Mouse (Mus musculus) megakaryocyte-erythroid progenitor cell, adult 5-6 weeks (primary cell): Measurements from ENCODE around the gene 4933434E20Rik. TPM values are rescaled to one million over a fixed set of nuclear protein-coding genes. Genes with fewer than 3 reads are reported as not detected.

Experiments used
- ATAC-seq: replicated peaks from 2 replicates; pipeline ENCODE4 v1.8.0; 2016; ENCODE audit warnings: mild to moderate bottlenecking, inconsistent platforms; ENCODE audit not compliant: severe bottlenecking, poor library complexity, low FRiP score, low TSS enrichment
- total RNA-seq, 2 experiments: library from RNA; stranded (forward) in 1 of 2; stranded (reverse) in 1 of 2; fragments of 200-1000, 215-1000 nt in 1 of 2; fragments of >200 nt in 1 of 2; fragmentation: Nextera tagmentation in 1 of 2; gene quantifications; 2 replicates each; pipeline ENCODE4 v1.2.3; 2014 to 2017

The 4933434E20Rik gene
- total RNA-seq (2014; fragmentation: Nextera tagmentation) (47.5 and 67.7 TPM in 2 replicates), total RNA-seq (2017) (42.7 and 55.0 TPM in 2 replicates)

DNA sequence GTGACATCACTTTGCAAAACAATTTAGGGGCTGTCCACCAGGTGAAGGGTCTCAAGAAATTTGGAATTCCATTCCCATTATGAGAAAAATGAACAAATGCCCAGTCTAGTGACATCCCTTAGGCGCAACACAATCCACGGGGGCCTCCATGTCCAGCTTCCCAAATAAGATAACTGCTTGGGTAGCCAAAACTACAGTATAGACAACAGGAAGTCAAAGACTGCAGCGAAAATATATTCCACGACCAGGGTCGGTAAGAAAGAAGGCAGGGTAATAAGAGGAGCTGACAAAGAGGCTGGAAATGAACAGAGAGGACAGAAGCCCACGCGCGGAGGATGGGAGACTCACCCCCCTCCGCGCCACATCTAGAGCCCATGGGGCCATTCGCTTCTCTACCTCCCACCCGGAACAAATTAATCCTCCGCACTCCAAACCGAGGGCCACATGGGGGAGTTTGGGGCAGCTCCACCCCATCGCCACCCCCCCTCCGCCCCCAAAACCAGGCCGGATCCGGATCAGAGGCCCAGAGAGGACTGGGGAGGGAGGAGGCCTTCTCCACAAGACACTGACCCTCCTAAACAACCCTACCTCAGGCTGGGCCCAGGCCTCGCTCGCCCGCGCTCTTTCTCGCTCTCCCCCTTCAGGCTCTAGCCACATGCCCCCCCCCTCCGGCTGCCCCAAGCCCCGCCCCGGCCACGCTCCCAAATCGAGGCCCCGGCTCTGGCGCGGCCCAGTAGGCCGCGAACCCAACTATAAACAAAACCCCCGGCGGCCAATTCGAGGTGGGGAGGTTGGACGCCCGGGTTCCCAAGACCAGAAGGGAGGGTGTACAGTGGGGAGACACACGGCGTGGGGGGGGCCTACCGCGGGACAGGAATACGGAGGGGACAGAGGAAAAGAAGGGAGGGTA lies at the start of gene 4933434E20Rik:
Gene 4933434E20Rik, plus strand, starts transcription at position 196 of the 910 bp plus-strand sequence.
- peak; percentile 64 for ATAC-seq

GRCm38 (mm10) chr3:90004091-90004796 lies 47.2 kb upstream of the 4933434E20Rik start:
- ATAC-seq: no peak

DNA sequence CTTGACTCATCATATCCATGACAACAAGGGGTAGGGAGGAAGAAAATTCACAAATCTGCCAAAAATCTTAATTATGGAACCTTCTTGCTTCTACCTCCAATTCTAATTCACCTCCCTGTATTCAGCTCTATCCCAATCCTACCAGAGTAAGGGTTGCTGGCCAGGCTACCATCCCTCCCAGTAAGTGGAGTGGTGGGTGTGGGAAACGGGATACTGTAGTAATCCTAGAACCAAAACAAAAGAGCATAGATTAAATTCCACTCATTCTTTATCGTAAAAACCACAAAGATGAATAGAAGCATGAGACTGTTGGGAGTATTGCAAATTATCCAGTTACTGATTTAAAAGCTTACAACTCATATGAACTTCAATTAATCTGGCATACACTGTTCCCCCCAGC lies 41.1 kb upstream of the 4933434E20Rik start:
- no peak for ATAC-seq

- ATAC-seq: no peak
These were observed 34.8 kb upstream of the 4933434E20Rik start for GRCm38 (mm10) chr3:90016626-90017025.

DNA sequence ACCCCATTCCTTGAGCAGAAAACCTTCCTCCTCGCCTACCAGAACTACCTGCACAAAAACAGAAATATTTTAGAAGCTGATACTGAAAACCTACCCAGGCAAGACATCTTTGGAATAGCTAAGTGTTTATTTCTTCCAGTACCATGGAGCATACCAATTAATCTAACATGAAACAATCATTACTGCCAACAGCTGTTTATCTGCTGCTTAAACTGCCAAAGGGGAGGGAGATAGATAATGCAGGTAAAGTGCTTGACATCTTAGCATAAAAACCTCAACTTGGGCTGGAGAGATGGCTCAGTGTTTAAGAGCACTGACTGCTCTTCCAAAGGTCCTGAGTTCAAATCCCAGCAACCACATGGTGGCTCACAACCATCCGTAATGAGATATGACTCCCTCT lies 16.8 kb upstream of the 4933434E20Rik start:
- 0 out of 2 replicates have a peak, but pooled peaks have one; percentile 37 for ATAC-seq

GRCm38 (mm10) chr3:90036263-90036662 lies 15.2 kb upstream of the 4933434E20Rik start:
- no peak for ATAC-seq

- ATAC-seq: no peak
These were observed 1.7 kb upstream of the 4933434E20Rik start for GRCm38 (mm10) chr3:90049691-90050090.

DNA sequence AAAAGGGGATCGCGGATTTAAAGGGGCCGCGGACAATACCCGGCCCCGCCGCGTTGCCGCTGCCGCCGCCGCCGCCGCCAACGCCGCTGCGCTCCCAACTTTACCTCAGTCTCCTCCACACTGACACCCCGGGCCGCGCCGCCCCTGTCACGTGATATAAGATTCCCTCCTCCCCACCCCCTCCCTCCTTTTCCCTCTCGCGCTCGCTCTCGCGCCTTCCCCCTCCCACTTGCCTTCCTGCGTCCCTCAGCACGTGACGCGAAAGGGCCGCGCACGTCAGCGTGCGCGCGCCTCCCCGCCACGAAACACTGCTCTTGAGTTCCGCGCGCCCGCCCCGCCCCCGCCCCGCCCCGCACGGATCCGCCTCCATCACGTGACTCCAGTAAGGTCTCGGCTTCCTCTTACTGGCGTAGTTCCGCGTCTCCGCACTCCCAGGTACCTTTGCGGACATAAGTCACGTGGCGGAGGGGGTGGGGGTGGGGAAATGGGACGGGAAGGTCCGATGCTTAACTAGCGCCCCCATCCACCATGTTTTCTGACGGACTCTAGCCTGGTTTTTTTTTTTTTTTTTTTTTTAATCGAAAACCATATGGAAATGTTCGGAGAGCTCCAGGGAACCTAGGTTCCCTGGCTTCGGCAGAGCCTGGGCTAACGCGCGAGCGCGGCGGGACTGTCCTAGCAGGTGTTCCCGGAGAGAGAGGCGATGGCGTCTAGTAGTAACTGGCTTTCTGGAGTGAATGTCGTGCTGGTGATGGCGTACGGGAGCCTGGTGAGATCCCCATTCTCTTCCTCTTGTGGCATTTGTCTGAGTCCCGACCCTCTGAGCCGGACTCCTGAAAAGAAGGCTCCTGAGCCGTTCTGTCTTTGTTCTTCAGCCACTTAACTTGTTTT lies 1.2 kb downstream of the 4933434E20Rik start, which contains the start of gene Ubap2l:
Gene Ubap2l, minus strand, starts transcription at position 278 of the 891 bp plus-strand sequence.
- peak; percentile 83 for ATAC-seq

- no peak for ATAC-seq
These were observed 10.1 kb downstream of the 4933434E20Rik start for GRCm38 (mm10) chr3:90061549-90061948.

GRCm38 (mm10) chr3:90062539-90062938 lies 11.1 kb downstream of the 4933434E20Rik start:
- no peak for ATAC-seq

- ATAC-seq: peak; percentile 55; the same call in 1 of the 2 replicates
These were observed 12.9 kb downstream of the 4933434E20Rik start for GRCm38 (mm10) chr3:90064383-90064782.

GRCm38 (mm10) chr3:90065553-90065952 lies 14.1 kb downstream of the 4933434E20Rik start:
- peak; percentile 45; the same call in 1 of the 2 replicates for ATAC-seq

DNA sequence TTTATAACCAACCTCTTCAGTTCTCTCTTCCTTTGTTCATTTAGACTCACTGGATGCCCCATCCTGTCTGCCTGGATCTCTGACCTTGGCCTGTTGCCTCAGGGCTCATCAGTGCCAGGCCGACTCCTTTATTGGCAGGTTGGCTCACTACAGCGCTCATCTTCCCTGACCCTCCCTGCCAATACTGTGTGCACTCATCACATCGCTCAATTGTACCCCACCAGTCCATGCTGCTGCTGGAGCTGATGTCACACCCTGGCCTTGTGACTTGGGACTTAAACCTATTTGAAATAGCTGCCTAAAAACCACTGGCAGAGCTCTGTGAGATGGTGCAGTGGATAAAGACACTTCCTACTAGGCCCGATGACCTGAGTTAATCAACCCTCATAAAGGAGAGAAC lies 16.4 kb downstream of the 4933434E20Rik start:
- no peak for ATAC-seq

- no peak for ATAC-seq
These were observed 18.3 kb downstream of the 4933434E20Rik start for GRCm38 (mm10) chr3:90069688-90070087.

- ATAC-seq: no peak
These were observed 20.9 kb downstream of the 4933434E20Rik start, which contains the start of gene Tpm3 for GRCm38 (mm10) chr3:90072294-90072693. Tpm3 (plus strand) TSS chr3:90072649.

DNA sequence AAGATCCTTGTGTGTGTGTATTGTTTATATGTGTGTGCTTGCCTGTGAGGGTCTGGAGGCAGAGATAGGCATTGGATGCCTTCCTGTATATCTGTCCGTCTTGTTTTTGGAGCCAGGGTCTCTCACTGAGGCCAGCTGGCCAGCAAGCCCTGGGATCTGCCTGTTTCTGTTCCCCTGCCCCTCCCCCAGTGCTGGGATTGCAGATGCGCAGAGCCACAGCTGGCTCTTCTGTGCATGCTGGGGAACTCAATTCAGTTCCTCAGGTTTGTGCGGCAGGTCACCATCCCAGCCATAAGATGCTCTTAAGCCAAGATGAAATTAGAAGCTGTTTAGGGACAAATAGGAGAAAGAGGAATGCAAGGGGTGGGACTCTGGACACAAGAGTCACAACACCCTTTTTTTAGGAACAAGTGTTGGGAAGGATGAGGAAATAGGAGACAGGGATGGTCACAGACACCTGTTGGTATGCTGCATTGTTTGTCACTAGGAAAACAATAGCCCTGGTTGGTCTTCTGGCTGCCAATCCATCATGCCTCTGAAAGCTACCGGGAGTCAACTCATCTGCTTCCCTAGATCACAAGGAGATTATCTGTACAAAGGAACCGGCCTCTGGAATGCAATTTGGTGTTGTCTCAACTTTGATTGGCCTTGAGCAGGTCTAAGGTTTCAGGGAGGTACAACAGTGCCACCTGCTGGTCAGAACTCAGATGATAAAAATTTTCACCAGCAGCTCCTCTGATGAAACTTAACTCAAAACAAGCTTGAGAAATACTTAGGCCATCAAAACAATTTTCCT lies 25.7 kb downstream of the 4933434E20Rik start:
- no peak for ATAC-seq

- ATAC-seq: no peak
These were observed 26.8 kb downstream of the 4933434E20Rik start for GRCm38 (mm10) chr3:90078224-90078623.

GRCm38 (mm10) chr3:90079133-90079762 lies 27.8 kb downstream of the 4933434E20Rik start:
- peak; percentile 93 for ATAC-seq
